Mouse (Mus musculus) myocyte (in vitro differentiated cells): ENCODE measurements at regions not wholly inside any gene's neighbourhood (a gene's known extent, or its start where the extent isn't known, plus 50 kb on each side); places are given as distances from the start of the nearest gene placed in this dataset.

Experiments
- CEBPB ChIP-seq: IDR thresholded peaks from 2 replicates; pipeline ENCODE4 v1.6.1; 2011; ENCODE audit warnings: mild to moderate bottlenecking, moderate library complexity; ENCODE audit not compliant: poor library complexity, insufficient read depth, severe bottlenecking
- E2F4 ChIP-seq: IDR thresholded peaks from one replicate; pipeline ENCODE4 v1.6.1; 2011; ENCODE audit warnings: mild to moderate bottlenecking, control low read depth, moderate library complexity; ENCODE audit not compliant: insufficient read depth
- MAX ChIP-seq: IDR thresholded peaks from one replicate; pipeline ENCODE4 v1.6.1; 2011; ENCODE audit warnings: low read depth, mild to moderate bottlenecking, control low read depth
- MYOD1 ChIP-seq, 3 experiments: IDR thresholded peaks; one replicate each; pipeline ENCODE4 v1.6.1; 2011; ENCODE audit warnings: control low read depth in 2 of 3, low read depth in 2 of 3, mild to moderate bottlenecking in 2 of 3, moderate library complexity in 1 of 3; ENCODE audit not compliant: insufficient read length in 2 of 3, control insufficient read depth in 1 of 3
- MYOG ChIP-seq, 3 experiments: IDR thresholded peaks; one replicate each; pipeline ENCODE4 v1.6.1; 2011; ENCODE audit warnings: control low read depth in 2 of 3, low read depth in 2 of 3, mild to moderate bottlenecking in 2 of 3; ENCODE audit not compliant: insufficient read length in 2 of 3, control insufficient read depth in 1 of 3, insufficient read depth in 1 of 3
- POLR2A ChIP-seq: IDR thresholded peaks from one replicate; pipeline ENCODE4 v1.6.1; 2011; ENCODE audit warnings: low read depth, mild to moderate bottlenecking, control low read depth, moderate library complexity; ENCODE audit not compliant: insufficient read length
- POLR2AphosphoS2 ChIP-seq: IDR thresholded peaks from one replicate; pipeline ENCODE4 v1.6.1; 2011; ENCODE audit warnings: low read depth, control low read depth; ENCODE audit not compliant: insufficient read length
- REST ChIP-seq: IDR thresholded peaks from one replicate; pipeline ENCODE4 v1.6.1; 2011; ENCODE audit warnings: mild to moderate bottlenecking, control low read depth, moderate library complexity; ENCODE audit not compliant: insufficient read depth, insufficient read length
- USF1 ChIP-seq: IDR thresholded peaks from one replicate; pipeline ENCODE4 v1.6.1; 2011; ENCODE audit warnings: low read depth, mild to moderate bottlenecking, control low read depth, moderate library complexity

DNA sequence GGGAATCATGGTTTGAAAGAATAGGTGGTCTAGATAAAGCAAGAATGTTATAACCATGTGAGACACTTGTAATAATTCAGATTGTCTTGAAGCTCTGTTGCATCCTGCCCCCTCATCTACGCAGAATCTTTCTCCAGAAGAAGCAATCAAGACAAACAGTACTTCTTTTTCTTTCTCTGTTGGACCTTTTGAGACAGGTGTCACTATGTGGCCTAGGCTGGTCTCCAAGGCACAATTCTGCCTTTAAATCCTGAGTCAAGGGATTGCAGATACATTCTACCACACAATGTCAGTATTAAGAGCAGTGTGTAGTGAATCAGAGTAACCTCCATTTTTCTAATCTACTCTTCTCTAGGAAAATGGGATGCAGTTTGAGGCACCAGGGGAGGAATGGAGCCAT lies 164.8 kb upstream of the Irx1 start:
- TF ChIP-seq E2F4 (no peak), USF1 (no peak), POLR2A (no peak), MYOD1 (IDR thresholded peaks at IDR 0.05; ENCODE audit: control insufficient read depth in 1 of 3, insufficient read length in 2 of 3, low read depth in 2 of 3) (no peak), MAX (no peak), REST (no peak), POLR2AphosphoS2 (no peak), CEBPB (no peak), MYOG (IDR thresholded peaks at IDR 0.05; ENCODE audit: control insufficient read depth in 1 of 3, insufficient read depth in 1 of 3, insufficient read length in 2 of 3, low read depth in 2 of 3) (no peak)
